Comparison of ENCODE assay signal across 9 mouse cellular contexts in genomic region chr9:32027962-32028361, GRCm38 (mm10).
DNase-seq lines count a peak whose midpoint lies in the region; ATAC-seq and TF ChIP-seq lines count a peak whose summit lies in the region.
"Had no signal": no experiment of that assay in that cellular context is flagged by ENCODE, and none has a peak within 500 bp of the region (broad histone marks: within the 10 kb centered on the region; RNA-seq: fewer than 3 reads in every experiment).

No protein-coding gene starts in this region.

- H3K4me3 ChIP-seq in heart, adult 2 months = no peak overlapping the region
- H3K4me3 ChIP-seq in heart, embryonic 11.5 days (ENCODE audit: low read depth, low read length) = no peak overlapping the region
- peak overlapping the region; percentile 17; the same call in 1 of the 2 replicates for H3K4me3 ChIP-seq in lung, embryonic 15.5 days
- no peak overlapping the region for H3K4me3 ChIP-seq in hindbrain, embryonic 11.5 days (ENCODE audit: low read depth, low read length)
- H3K4me3 ChIP-seq: limb, embryonic 12.5 days had no signal

- TF ChIP-seq CTCF in heart, adult 2 months (IDR thresholded peaks at IDR 0.05) = no peak

- no peaks in the 10 kb centered on the region for H3K9me3 ChIP-seq in heart, embryonic 11.5 days (replicated peaks; ENCODE audit: control insufficient read depth, low read length)
- H3K9me3 ChIP-seq in lung, embryonic 15.5 days = no peaks in the 10 kb centered on the region
- no peaks in the 10 kb centered on the region for H3K9me3 ChIP-seq in hindbrain, embryonic 11.5 days (ENCODE audit: control insufficient read depth, low read length)
- H3K9me3 ChIP-seq: limb, embryonic 12.5 days had no signal

- ATAC-seq in heart, embryonic 11.5 days (replicated peaks; ENCODE audit: insufficient number of reproducible peaks, low FRiP score, low TSS enrichment) = no peak
- no peak for ATAC-seq in lung, embryonic 15.5 days (ENCODE audit: borderline replicate concordance, extremely low read depth, low FRiP score, low TSS enrichment)
- no peak for ATAC-seq in cerebellum, adult (ENCODE audit: insufficient number of reproducible peaks, low FRiP score, low TSS enrichment)
- no peak for ATAC-seq in hindbrain, embryonic 11.5 days (ENCODE audit: low FRiP score)

- H3K27me3 ChIP-seq in heart, adult 2 months (ENCODE audit: control insufficient read depth, insufficient read depth, low read length) = no peaks in the 10 kb centered on the region
- no peaks in the 10 kb centered on the region for H3K27me3 ChIP-seq in heart, embryonic 11.5 days (ENCODE audit: control insufficient read depth, insufficient read depth, low read length)
- no peaks in the 10 kb centered on the region for H3K27me3 ChIP-seq in lung, embryonic 15.5 days
- H3K27me3 ChIP-seq in hindbrain, embryonic 11.5 days (ENCODE audit: control insufficient read depth, insufficient read depth, low read length) = no peaks in the 10 kb centered on the region
- H3K27me3 ChIP-seq: limb, embryonic 12.5 days had no signal

- no peak overlapping the region for H3K4me2 ChIP-seq in heart, embryonic 11.5 days
- peak overlapping the region; percentile 45 for H3K4me2 ChIP-seq in lung, embryonic 15.5 days
- no peak overlapping the region for H3K4me2 ChIP-seq in hindbrain, embryonic 11.5 days (replicated peaks; ENCODE audit: low read depth, low read length)
- H3K4me2 ChIP-seq: limb, embryonic 12.5 days had no signal

- H3K79me2 ChIP-seq in heart, adult 2 months (replicated peaks; ENCODE audit: control insufficient read depth, insufficient read depth, low read length) = 0 out of 2 replicates have a peak, but pooled peaks cover 3% of the 10 kb centered on the region

- peaks cover under 1% of the 10 kb centered on the region; the same call in 1 of the 2 replicates for H3K4me1 ChIP-seq in heart, adult 2 months (ENCODE audit: control insufficient read depth, insufficient read depth, low read length)
- peaks cover 22% of the 10 kb centered on the region for H3K4me1 ChIP-seq in heart, embryonic 11.5 days (ENCODE audit: control insufficient read depth, insufficient read depth, low read length)
- H3K4me1 ChIP-seq in lung, embryonic 15.5 days = peaks cover 17% of the 10 kb centered on the region
- no peaks in the 10 kb centered on the region for H3K4me1 ChIP-seq in hindbrain, embryonic 11.5 days (replicated peaks; ENCODE audit: control insufficient read depth, insufficient read depth, low read length)

- DNase-seq in heart, adult 2 months = no peak
- DNase-seq in ovary, adult 18-20 months (ENCODE audit: low spot score) = peak; percentile 28
- DNase-seq in ovary, postnatal 10 days (ENCODE audit: low spot score) = no peak
- no peak for DNase-seq in spleen, adult 18-20 months
- DNase-seq in hindbrain, embryonic 11.5 days (ENCODE audit: low spot score) = no peak

- WGBS in heart, adult 2 months = 28% methylated on average over 8 of the region's 8 CpGs
- WGBS in heart, embryonic 11.5 days (ENCODE audit: insufficient replicate concordance) = 33% methylated on average over 8 of the region's 8 CpGs
- WGBS in lung, embryonic 15.5 days = 11% methylated on average over 8 of the region's 8 CpGs
- whole genome bisulfite sequencing in hindbrain, embryonic 11.5 days = 28% methylated on average over 8 of the region's 8 CpGs

- no peak for TF ChIP-seq EP300 in heart, adult 2 months (IDR thresholded peaks at IDR 0.05; ENCODE audit: insufficient read depth, low read depth, low read length)

- intact Hi-C loops in heart, adult 2 months (cut with DNase I) = no loop called here

- H3K9ac ChIP-seq in heart, adult 2 months (ENCODE audit: low read depth, low read length) = no peak overlapping the region
- no peak overlapping the region for H3K9ac ChIP-seq in heart, embryonic 11.5 days (ENCODE audit: low read depth, low read length)
- no peak overlapping the region for H3K9ac ChIP-seq in lung, embryonic 15.5 days
- no peak overlapping the region; the same call in 1 of the 2 replicates for H3K9ac ChIP-seq in hindbrain, embryonic 11.5 days (ENCODE audit: low read depth, low read length)
- H3K9ac ChIP-seq: limb, embryonic 12.5 days had no signal

- no peak for TF ChIP-seq POLR2A in heart, adult 2 months (IDR thresholded peaks at IDR 0.05; ENCODE audit: insufficient read depth, low read depth, low read length)

- no peaks in the 10 kb centered on the region for H3K36me3 ChIP-seq in heart, adult 2 months (ENCODE audit: control insufficient read depth, insufficient read depth, low read length)
- H3K36me3 ChIP-seq in heart, embryonic 11.5 days (ENCODE audit: control insufficient read depth, insufficient read depth, low read length) = no peaks in the 10 kb centered on the region
- H3K36me3 ChIP-seq in lung, embryonic 15.5 days = no peaks in the 10 kb centered on the region
- H3K36me3 ChIP-seq in hindbrain, embryonic 11.5 days (ENCODE audit: control insufficient read depth, insufficient read depth, low read length) = no peaks in the 10 kb centered on the region
- H3K36me3 ChIP-seq: limb, embryonic 12.5 days had no signal

- H3K27ac ChIP-seq in heart, adult 2 months = peak overlapping the region; percentile 12; the same call in 1 of the 2 replicates
- H3K27ac ChIP-seq in heart, embryonic 11.5 days (ENCODE audit: low read depth, low read length) = no peak overlapping the region
- peak overlapping the region; percentile 24; the same call in 1 of the 2 replicates for H3K27ac ChIP-seq in lung, embryonic 15.5 days
- H3K27ac ChIP-seq in hindbrain, embryonic 11.5 days (ENCODE audit: low read depth, low read length) = no peak overlapping the region
- H3K27ac ChIP-seq: limb, embryonic 12.5 days had no signal

Comparison
In these comparisons a context has a peak if more than half of its experiments do, and no peak if none do; other contexts are left out.
1. H3K27ac ChIP-seq: peak in heart, adult 2 months (single experiment) and lung, embryonic 15.5 days (single experiment); none in heart, embryonic 11.5 days (single experiment) and hindbrain, embryonic 11.5 days (single experiment).